Mouse (Mus musculus): ENCODE results near the gene Abcg8.

The Abcg8 gene

GRCm38 (mm10) chr17:84714930-84715329 is 38.8 kb downstream of the Abcg8 start:
- peak; percentile 67 for DNase-seq

DNA sequence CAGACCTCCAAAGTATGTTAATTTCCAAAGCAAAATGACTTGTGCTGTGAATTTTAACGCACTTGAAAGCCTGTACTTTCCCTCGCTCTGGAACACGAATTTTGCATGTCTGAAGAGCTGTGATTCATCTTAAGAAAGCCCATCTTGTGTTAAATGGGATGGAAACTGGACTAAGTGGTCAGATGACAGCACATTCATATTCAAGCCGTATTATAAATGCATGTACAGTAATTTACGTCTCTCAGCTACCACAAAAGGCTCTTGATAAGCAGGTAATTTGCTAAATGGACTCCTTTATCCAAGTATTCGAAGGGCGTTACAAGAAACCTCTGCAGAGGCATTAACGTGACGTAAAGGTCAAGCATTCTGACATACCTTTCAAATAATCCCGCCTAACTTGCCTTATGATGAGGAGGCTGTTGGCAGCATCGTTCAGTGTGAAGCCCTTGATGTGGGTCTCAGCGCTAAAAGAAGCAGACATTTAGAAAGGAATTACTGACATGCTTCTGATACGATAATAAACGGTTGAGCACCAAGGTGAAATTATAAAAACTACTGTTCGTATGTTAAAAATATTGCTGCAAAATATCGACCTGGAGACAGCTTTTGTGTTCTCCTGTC is 40.3 kb downstream of the Abcg8 start:
- peak; percentile 36 for DNase-seq

DNA sequence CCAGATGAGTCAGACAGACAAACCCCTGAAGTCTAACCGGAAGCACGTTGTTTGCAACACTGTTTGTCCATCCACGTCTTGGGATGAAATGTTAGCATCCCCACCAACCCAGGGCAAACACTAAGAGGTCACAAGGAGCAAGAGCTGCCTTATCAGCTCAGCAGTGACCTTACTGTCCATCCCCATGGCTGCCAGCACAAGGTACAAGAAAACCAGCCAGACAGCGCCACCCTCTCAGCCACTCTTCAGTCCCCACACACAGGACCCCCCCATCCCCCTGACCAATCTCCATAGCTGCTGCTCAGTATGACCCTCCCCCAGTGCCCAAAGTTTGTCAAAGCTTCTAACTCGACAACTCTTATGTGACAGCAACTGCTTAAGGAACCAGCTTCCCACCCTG is 41.3 kb downstream of the Abcg8 start:
- DNase-seq, result peak; percentile 79

GRCm38 (mm10) chr17:84719105-84719504 is 43.0 kb downstream of the Abcg8 start:
- DNase-seq, result peak; percentile 75

DNA sequence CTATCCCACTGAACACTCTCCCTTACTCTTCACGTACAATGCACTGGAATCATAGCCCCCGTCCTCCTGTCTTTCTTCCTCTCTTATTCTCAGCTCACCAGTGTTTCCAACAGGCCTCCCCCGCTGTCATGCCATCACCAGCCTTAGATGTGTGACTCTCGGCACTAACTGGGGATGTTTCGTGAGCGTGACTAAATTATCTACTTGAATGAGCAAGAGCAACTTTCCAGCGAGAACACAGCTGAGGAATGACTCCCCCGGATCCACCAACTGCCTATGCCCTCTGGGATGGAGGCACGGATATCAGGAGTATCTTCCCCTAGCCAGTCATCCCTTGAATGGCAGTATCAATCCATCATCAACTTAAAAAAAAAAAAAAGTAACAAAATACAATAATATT is 47.9 kb downstream of the Abcg8 start:
- peak; percentile 80 for DNase-seq

- DNase-seq, result peak; percentile 74
Observed at GRCm38 (mm10) chr17:84725163-84725562, 49.1 kb downstream of the Abcg8 start.

GRCm38 (mm10) chr17:84728201-84728911 is 52.3 kb downstream of the Abcg8 start:
- peak; percentile 39 for DNase-seq

GRCm38 (mm10) chr17:84729140-84729539 is 53.0 kb downstream of the Abcg8 start:
- peak; percentile 61 for DNase-seq

DNA sequence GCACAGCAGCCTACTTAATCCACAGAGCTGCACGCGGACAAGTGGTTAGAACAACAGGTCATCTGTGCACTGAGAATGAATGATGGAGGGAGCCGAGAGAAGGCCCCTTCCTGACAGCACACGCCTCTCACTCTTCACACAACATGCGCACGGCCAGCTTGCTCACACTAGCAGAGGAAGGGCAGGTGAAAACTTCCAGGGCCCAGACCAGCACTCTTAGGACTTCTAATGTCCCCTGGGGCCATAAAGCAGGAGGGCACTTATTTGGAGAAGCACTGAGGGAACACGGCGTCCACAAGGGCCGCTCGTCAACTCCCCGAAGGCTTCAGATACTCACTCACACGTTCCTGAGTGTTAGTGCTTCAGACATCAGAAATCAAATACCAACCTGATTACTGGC is 55.3 kb downstream of the Abcg8 start:
- DNase-seq, result peak; percentile 71

- peak; percentile 82 for DNase-seq
Observed at GRCm38 (mm10) chr17:84732612-84733011, 56.5 kb downstream of the Abcg8 start.

DNA sequence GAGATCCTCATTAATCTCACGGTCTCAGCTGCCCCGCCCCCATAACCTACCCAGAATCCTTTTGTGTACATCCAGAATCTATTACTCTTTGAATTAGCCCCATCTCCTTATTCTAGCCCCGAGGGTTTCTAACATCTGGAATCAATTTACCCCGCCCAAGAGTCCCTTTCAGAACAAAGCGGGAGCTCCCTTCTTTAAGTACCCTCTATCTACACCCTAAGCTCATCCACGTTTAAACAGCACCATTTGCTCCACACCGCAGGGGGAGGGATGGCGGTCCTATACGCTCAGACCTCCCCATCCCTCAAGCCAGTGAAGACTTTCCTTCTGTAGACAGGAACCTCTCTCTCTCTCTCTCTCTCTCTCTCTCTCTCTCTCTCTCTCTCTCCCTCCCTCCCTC is 60.6 kb downstream of the Abcg8 start:
- DNase-seq, result peak; percentile 54

- peak; percentile 78 for DNase-seq
Observed at GRCm38 (mm10) chr17:84738073-84738797, 62.1 kb downstream of the Abcg8 start.

DNA sequence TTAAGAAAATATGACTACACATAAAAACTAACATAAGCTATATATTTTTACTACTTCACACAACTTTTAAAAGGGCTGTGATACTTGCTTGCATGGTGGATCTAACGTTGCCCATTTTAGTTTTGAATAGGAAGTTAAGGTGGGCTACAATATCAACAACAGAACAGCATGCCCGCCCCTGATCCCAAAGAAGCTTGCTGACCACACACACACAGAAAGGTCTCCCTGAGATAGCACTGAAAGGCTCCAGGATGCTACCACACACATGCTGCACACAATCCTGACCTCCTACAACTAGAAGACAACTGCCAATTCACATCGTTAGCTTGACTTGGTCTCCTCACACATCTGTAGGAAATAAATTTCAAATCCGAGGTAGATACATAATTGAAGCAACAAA is 68.2 kb downstream of the Abcg8 start:
- peak; percentile 60 for DNase-seq

DNA sequence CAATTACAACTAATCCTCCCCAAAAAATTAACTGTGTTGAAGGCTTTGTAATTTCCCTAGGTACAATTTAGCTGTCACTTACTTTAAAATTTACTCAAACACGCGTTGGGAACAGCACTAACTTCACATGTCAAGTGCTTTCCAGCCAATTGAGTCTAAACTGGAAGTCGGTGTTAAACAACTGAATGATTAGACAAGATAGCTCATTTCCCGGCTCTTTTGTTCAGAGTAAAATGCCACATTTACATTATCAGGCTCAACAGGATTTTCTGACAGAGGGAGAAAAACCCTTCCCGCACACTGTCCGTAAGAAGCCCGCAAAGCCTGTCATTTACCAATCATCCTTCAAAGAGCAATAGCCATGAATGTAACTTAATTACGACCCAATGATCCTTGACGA is 68.9 kb downstream of the Abcg8 start:
- DNase-seq, result peak; percentile 33

GRCm38 (mm10) chr17:84747212-84747611 is 71.1 kb downstream of the Abcg8 start:
- peak; percentile 73 for DNase-seq

GRCm38 (mm10) chr17:84748152-84748682 is 72.1 kb downstream of the Abcg8 start:
- DNase-seq, result peak; percentile 53

GRCm38 (mm10) chr17:84749297-84749696 is 73.2 kb downstream of the Abcg8 start:
- peak; percentile 55 for DNase-seq

Data from heart, adult 11 months (tissue).